ENCODE assay signal across 10 mouse cellular contexts in genomic region chr9:60275410-60276159, GRCm38 (mm10).
DNase-seq lines count a peak whose midpoint lies in the region; ATAC-seq and TF ChIP-seq lines count a peak whose summit lies in the region.
"Had no signal": no experiment of that assay in that cellular context is flagged by ENCODE, and none has a peak within 500 bp of the region (broad histone marks: within the 10 kb centered on the region; RNA-seq: fewer than 3 reads in every experiment).

No protein-coding gene starts in this region.

- no peaks in the 10 kb centered on the region for H3K27me3 ChIP-seq in intestine, embryonic 14.5 days (replicated peaks; ENCODE audit: control insufficient read depth, insufficient read depth, low read length)
- H3K27me3 ChIP-seq in intestine, embryonic 15.5 days (replicated peaks): no peaks in the 10 kb centered on the region
- H3K27me3 ChIP-seq in hindbrain, postnatal 0 days (ENCODE audit: insufficient read depth, low read length): no peaks in the 10 kb centered on the region
- H3K27me3 ChIP-seq: heart, embryonic 15.5 days had no signal

- peaks cover 17% of the 10 kb centered on the region for H3K4me1 ChIP-seq in intestine, embryonic 14.5 days (replicated peaks; ENCODE audit: control insufficient read depth, insufficient read depth, low read length)
- H3K4me1 ChIP-seq in intestine, embryonic 15.5 days (replicated peaks): 0 out of 2 replicates have a peak, but pooled peaks cover 4% of the 10 kb centered on the region
- no peaks in the 10 kb centered on the region for H3K4me1 ChIP-seq in hindbrain, postnatal 0 days (ENCODE audit: insufficient read depth, low read length)
- H3K4me1 ChIP-seq: heart, embryonic 15.5 days had no signal

- H3K27ac ChIP-seq in intestine, embryonic 14.5 days (ENCODE audit: low read depth): peak overlapping the region; percentile 14; the same call in 1 of the 2 replicates
- H3K27ac ChIP-seq in intestine, embryonic 15.5 days: no peak overlapping the region
- no peak overlapping the region for H3K27ac ChIP-seq in hindbrain, postnatal 0 days
- H3K27ac ChIP-seq: heart, embryonic 15.5 days had no signal

- H3K9ac ChIP-seq in intestine, embryonic 14.5 days (ENCODE audit: low read length): no peak overlapping the region
- no peak overlapping the region for H3K9ac ChIP-seq in intestine, embryonic 15.5 days
- no peak overlapping the region for H3K9ac ChIP-seq in hindbrain, postnatal 0 days (replicated peaks; ENCODE audit: low read length)
- H3K9ac ChIP-seq: heart, embryonic 15.5 days had no signal

- no peaks in the 10 kb centered on the region for H3K9me3 ChIP-seq in intestine, embryonic 14.5 days (ENCODE audit: control insufficient read depth, low read length)
- no peaks in the 10 kb centered on the region for H3K9me3 ChIP-seq in intestine, embryonic 15.5 days
- H3K9me3 ChIP-seq in hindbrain, postnatal 0 days (ENCODE audit: low read length): no peaks in the 10 kb centered on the region
- H3K9me3 ChIP-seq: heart, embryonic 15.5 days; megakaryocyte, embryonic 14.5 days had no signal

- peak; percentile 70 for TF ChIP-seq CTCF in hindbrain, postnatal 0 days (IDR thresholded peaks at IDR 0.05; ENCODE audit: low read depth)

- no peak overlapping the region for H3K4me2 ChIP-seq in intestine, embryonic 14.5 days (ENCODE audit: low read length)
- H3K4me2 ChIP-seq in intestine, embryonic 15.5 days (replicated peaks): no peak overlapping the region
- no peak overlapping the region for H3K4me2 ChIP-seq in hindbrain, postnatal 0 days (ENCODE audit: low read depth, low read length)
- H3K4me2 ChIP-seq: heart, embryonic 15.5 days had no signal

- DNase-seq in intestine, embryonic 14.5 days (ENCODE audit: low spot score): no peak
- peak; percentile 13 for DNase-seq in ES-CJ7 (ENCODE audit: low read depth, low spot score)
- DNase-seq in cerebellum, postnatal 14 days: peak; percentile 72 to 74
- DNase-seq in hindbrain, postnatal 0 days (ENCODE audit: low spot score): peak; percentile 43
- peak; percentile 53 for DNase-seq in neural tube, embryonic 10.5 days (ENCODE audit: extremely low spot score, low spot score)
- no peak for DNase-seq in thymus, postnatal 36 days

- no peaks in the 10 kb centered on the region for H3K36me3 ChIP-seq in intestine, embryonic 14.5 days (ENCODE audit: control insufficient read depth, insufficient read depth, low read length)
- no peaks in the 10 kb centered on the region for H3K36me3 ChIP-seq in intestine, embryonic 15.5 days
- H3K36me3 ChIP-seq in hindbrain, postnatal 0 days (ENCODE audit: insufficient read depth, low read length): no peaks in the 10 kb centered on the region
- H3K36me3 ChIP-seq: heart, embryonic 15.5 days had no signal

- ATAC-seq in intestine, embryonic 14.5 days (replicated peaks; ENCODE audit: low FRiP score, low TSS enrichment, low read depth): no peak
- ATAC-seq in intestine, embryonic 15.5 days: no peak
- ATAC-seq in hindbrain, postnatal 0 days: no peak
- no peak for ATAC-seq in megakaryocyte, adult 5-6 weeks (ENCODE audit: poor library complexity, severe bottlenecking)

- WGBS in intestine, embryonic 14.5 days: 31% methylated on average over 12 of the region's 12 CpGs
- 45% methylated on average over 12 of the region's 12 CpGs for WGBS in intestine, embryonic 15.5 days
- 14% methylated on average over 12 of the region's 12 CpGs for WGBS in hindbrain, postnatal 0 days

- no peak overlapping the region for H3K4me3 ChIP-seq in intestine, embryonic 14.5 days (ENCODE audit: low read depth, low read length)
- no peak overlapping the region for H3K4me3 ChIP-seq in intestine, embryonic 15.5 days (replicated peaks)
- no peak overlapping the region for H3K4me3 ChIP-seq in hindbrain, postnatal 0 days (ENCODE audit: low read length)
- H3K4me3 ChIP-seq: heart, embryonic 15.5 days; megakaryocyte, embryonic 14.5 days had no signal

Comparison
In these comparisons a context has a peak if more than half of its experiments do, and no peak if none do; other contexts are left out.
1. DNase-seq: peak in ES-CJ7 (single experiment), cerebellum, postnatal 14 days (2 of 2), hindbrain, postnatal 0 days (single experiment) and neural tube, embryonic 10.5 days (single experiment); none in intestine, embryonic 14.5 days (single experiment) and thymus, postnatal 36 days (0 of 2).